Mouse (Mus musculus) cerebellum, postnatal 25 days (tissue): ENCODE measurements at regions not wholly inside any gene's neighbourhood (a gene's known extent, or its start where the extent isn't known, plus 50 kb on each side); places are given as distances from the start of the nearest gene placed in this dataset.
A peak's percentile ranks its signal among the peaks of the same experiment; 100 is the strongest.

Experiments used
- DNase-seq, 2 experiments: peaks; one replicate each; pipeline ENCODE4 v3.0.0; 2021; ENCODE audit warnings: mixed read lengths in 2 of 2

DNA sequence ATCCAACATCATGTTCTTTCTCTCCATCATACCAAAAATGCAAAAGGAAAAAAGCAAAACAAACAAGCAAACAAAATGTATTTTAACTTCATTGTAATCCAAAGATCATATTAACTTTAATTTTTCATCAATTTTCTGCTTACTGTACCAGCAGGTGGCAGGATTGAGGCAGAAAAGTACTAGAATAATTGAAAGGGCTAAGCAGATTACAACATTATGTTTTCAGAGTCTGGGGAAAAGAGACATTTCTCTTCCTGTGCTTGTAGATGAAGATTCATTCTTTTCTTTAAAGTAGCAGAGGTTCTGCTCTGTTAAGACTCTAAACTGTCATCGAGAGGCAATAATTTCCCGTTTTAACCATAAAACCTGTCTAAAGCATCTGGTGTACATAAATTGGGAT lies 394.7 kb upstream of the Slitrk6 start:
- peak; percentile 4 to 50 for DNase-seq

DNA sequence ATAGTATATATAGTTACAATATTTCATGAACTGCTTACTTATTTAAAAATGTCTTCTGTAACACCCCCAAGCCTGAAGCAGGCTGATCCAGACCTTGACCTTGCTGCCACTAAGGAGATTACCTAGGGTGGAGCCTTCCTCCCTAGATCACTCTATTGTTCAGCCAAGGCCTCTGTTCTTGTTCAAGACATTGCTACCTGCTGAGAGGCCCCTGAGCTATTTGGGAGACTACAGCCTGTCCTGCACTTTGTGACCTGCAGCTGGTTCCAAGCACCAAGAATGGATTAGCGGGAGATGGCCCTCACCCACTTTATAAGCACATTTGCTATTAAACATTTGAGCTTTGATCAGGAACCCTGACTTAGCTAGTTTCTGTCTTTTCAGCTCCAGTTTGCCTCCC lies 361.7 kb upstream of the Slitrk6 start:
- DNase-seq = no peak

DNA sequence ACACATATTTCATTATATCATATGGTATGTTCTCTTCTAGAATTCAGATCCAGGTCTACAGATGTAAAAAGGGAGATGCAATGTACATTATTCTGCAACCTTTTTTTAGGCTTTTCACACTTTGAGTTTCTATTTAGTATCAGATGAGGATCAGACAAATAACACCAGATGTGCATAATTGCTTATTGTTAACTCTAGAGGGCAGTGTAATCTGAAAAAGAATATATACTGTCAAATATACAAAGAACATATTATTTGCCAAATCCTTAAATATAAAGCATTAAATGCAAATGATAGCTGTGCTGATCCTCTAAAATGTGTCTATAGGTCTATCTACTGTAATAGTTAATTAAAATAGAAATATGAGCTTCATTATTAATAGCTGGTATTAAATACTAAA lies 348.6 kb upstream of the Slitrk6 start:
- no peak for DNase-seq

DNA sequence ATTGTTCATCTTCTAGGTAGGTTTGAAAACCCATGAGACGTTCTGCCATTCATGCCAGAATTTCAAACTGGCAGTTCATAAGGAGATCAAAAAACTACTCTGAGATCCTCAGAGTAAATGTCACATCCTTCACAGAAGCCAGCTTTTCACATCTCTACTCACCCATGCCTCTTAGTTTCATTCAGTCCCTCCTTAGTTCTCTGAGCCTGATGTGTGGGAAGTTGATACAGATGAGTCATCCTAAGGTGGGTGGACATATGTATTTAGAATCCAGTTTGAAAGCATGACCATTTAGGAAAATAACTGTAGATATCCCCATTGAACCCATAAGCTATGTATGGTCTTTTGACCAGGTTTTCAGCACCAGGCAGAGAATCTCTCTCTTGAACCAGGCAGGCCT lies 345.3 kb upstream of the Slitrk6 start:
- DNase-seq = no peak

DNA sequence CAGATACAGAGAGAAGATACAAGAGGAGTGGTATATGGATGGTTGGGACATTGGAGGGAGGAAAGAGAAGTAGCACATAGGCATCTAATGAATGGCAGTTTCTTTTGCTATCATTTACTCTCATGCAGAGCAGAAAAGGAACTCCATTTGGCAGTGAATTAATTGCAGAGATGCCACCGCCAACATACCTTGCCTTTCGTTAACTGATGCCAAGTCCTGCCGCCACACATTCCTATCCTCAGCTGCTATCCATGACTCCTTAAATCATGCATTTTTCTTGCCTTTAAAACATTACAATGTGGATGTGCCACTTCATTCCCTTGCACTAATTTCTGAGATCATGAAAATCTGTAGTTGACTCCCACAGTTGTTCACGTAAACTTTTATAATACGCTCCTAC lies 341.3 kb upstream of the Slitrk6 start:
- DNase-seq = peak in 1 of 2 experiments; percentile 3

DNA sequence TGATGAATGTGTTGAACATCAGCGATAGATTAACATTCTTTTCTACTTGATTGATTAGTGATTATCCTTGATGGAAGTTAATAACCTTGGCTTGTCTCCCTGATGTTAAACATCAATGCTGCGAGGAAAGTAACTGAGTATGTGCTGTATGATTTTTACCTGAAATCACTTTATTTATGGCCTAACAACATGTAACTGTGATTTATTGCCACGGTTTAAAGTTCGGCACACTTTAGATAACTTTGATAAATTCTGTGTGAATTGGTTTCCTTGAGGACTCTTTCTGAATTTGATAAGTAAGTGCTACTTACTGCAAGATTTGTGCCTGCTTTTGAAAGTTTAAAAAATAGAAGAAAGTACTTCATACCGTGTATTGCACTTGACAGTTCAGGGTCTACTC lies 319.6 kb upstream of the Slitrk6 start:
- no peak for DNase-seq

DNA sequence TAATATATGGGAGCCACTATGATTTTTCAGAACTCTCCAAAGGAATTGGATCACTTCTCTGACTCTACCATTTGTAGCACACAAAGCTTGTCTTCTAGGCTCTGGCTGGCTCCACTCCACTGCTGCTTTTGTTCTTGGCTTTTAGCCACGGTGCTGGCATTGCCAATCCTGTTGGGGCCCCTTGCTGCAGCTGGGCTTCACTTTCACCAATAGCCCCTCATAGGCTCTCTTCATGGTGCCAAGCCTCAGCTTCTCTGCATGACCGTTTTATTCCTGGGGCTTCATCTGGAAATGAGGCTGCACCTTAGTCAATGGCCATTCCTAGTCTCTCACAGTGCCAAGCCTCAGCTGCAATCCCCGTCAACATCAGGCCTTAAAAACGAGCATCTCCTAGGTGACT lies 318.6 kb upstream of the Slitrk6 start:
- no peak for DNase-seq
